Mouse (Mus musculus) bone marrow, adult 2 months (tissue): ENCODE data around the gene Havcr2.

Source experiments
- CTCF ChIP-seq: fragments of 200-500 bp; IDR thresholded peaks from 2 replicates; pipeline ENCODE4 v1.5.1; 2011; ENCODE audit warnings: low read length, control low read depth; ENCODE audit not compliant: control insufficient read depth, insufficient read depth
- POLR2A ChIP-seq: fragments of 200-500 bp; IDR thresholded peaks from 2 replicates; pipeline ENCODE4 v1.6.1; 2011; ENCODE audit warnings: low read depth, mild to moderate bottlenecking, control low read depth, low read length, borderline replicate concordance; ENCODE audit not compliant: control insufficient read depth

DNA sequence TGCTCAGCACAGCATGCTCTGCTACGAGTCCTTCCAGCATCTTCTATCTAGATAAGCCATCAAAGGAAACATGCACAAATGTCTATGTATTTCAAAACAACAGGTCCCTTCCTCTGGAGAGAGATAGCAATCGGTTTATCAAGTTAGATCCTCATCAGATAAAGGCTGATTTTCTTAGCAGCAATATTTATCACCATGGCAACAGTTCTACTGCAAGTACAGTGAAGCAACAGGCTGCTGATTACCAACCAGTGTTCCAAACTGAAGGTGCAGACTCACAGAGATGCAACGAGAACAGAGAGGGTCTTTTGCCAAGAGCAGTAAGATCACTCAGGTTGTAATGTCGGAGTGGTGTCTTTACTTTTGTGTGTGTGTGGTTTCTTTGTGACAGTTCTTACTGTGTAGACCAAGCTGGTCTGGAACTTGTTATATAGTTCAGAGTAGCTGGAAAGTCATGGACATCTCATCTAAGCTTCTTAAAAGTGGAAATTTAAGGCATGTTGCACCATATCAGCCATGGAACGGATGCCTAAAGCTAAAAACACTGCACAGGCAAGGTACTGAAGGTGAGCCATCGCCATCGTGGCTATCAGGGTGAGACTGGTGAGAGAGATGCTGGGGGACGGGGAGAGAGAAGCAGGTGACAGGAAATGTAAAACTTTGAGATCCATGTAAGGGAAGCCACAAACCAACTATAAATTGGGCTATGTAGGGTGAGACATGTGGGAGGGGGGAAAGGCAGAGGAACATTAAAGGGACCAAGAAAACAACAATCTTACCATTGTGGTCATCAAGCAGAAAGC lies 33.4 kb upstream of the Havcr2 start:
- no peak for TF ChIP-seq CTCF
- no peak for TF ChIP-seq POLR2A
